Mouse (Mus musculus) hindbrain, postnatal 0 days (tissue): ENCODE measurements around the gene Amer2. TPM values are rescaled to one million over a fixed set of nuclear protein-coding genes. Genes with fewer than 3 reads are reported as not detected.

Source experiments
- ATAC-seq: fragments of 200-750 bp; cut with Nextera tagmentation; 2 replicates; pipeline ENCODE4 v1.8.0; 2017; ENCODE audit warnings: mild to moderate bottlenecking, moderate TSS enrichment, moderate library complexity
- DNase-seq: peaks from one replicate; pipeline ENCODE4 v3.0.0-alpha.2; 2015; ENCODE audit warnings: low spot score
- H3K27ac ChIP-seq: fragments of 300-500 bp; sonication (generic); 2 replicates; pipeline ENCODE4 v1.5.1; 2014; ENCODE audit warnings: mild to moderate bottlenecking
- H3K27me3 ChIP-seq: fragments of 300-500 bp; sonication (generic); 2 replicates; pipeline ENCODE4 v1.6.1; 2014; ENCODE audit warnings: low read length, mixed read lengths; ENCODE audit not compliant: insufficient read depth
- H3K36me3 ChIP-seq: fragments of 300-500 bp; sonication (generic); 2 replicates; pipeline ENCODE4 v1.6.1; 2014; ENCODE audit warnings: low read length, mixed read lengths; ENCODE audit not compliant: insufficient read depth
- H3K4me1 ChIP-seq: fragments of 300-500 bp; sonication (generic); 2 replicates; pipeline ENCODE4 v1.6.1; 2014; ENCODE audit warnings: antibody characterized with exemption, low read length, mixed read lengths; ENCODE audit not compliant: insufficient read depth
- H3K4me2 ChIP-seq: fragments of 300-500 bp; sonication (generic); 2 replicates; pipeline ENCODE4 v1.6.1; 2014; ENCODE audit warnings: low read depth, mild to moderate bottlenecking, low read length, moderate library complexity, mixed read lengths
- H3K4me3 ChIP-seq: fragments of 300-500 bp; sonication (generic); 2 replicates; pipeline ENCODE4 v1.5.1; 2014; ENCODE audit warnings: low read length
- H3K9ac ChIP-seq: fragments of 300-500 bp; sonication (generic); replicated peaks from 2 replicates; pipeline ENCODE4 v1.6.1; 2014; ENCODE audit warnings: mild to moderate bottlenecking, low read length, moderate library complexity, mixed read lengths
- H3K9me3 ChIP-seq: fragments of 300-500 bp; sonication (generic); 2 replicates; pipeline ENCODE4 v1.6.1; 2016; ENCODE audit warnings: low read length, mixed read lengths
- CTCF ChIP-seq: IDR thresholded peaks from 2 replicates; pipeline ENCODE4 v1.5.1; 2016; ENCODE audit warnings: antibody characterized with exemption, control low read depth, low read depth
- WGBS: fragments of 180-500 bp; shearing (Covaris S2); extraction: QIAGEN DNeasy Blood & Tissue Kit; methylation state at CpG from one replicate; pipeline ENCODE4 v1.1.7; 2014; 5-methylcytosine and 5-hydroxymethylcytosine counted together
- polyA plus RNA-seq: library from polyadenylated mRNA; unstranded; fragments of >200 nt; fragmentation: Nextera tagmentation; extraction: Ambion mirVana; gene quantifications from 2 replicates; pipeline ENCODE4 v1.2.1, GENCODE M21; 2015
- total RNA-seq: library from RNA; depleted of rRNA; stranded (reverse); fragments of >200 nt; gene quantifications from 2 replicates; pipeline ENCODE4 v1.2.3, GENCODE M21; 2014

Amer2 gene
- total and polyA plus RNA-seq, 2 experiments from 2014 or later, result 21.6 to 27.4 TPM

DNA sequence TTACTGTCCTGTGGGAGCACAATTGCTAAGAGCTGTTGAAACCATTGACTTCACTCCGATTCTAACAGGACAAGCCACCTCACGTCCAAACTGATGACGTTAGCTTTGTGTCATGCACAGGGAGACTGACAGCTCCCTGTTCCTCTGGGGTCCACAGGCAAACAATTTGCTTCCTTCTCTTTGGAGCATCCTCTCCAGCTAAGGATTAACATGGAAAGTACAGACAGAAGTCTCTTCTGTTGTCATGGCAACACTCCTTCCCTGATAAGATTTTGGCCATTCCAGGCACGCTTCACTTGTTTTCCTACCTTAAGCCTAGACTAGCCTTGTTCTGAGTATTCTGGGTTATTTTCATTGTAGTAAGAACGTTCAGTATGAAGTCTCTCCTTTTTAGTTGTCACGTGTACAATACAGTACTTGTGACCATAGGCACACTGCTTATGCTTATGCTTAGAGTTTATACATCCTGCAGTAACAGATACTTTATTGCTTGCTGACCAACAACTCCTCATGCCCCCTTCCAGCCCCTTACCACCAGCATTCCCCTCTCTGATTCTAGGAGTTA lies 12.1 kb downstream of the Amer2 start:
- no peaks in the 10 kb centered on the region for H3K36me3 ChIP-seq

GRCm38 (mm10) chr14:60386591-60387501 lies 13.8 kb downstream of the Amer2 start:
- Histone ChIP-seq H3K9ac (no peak overlapping the region), H3K27ac (no peak overlapping the region), H3K9me3 (no peaks in the 10 kb centered on the region), H3K4me2 (no peak overlapping the region), H3K4me1 (peaks cover 32% of the 10 kb centered on the region), H3K27me3 (no peaks in the 10 kb centered on the region), H3K4me3 (no peak overlapping the region), H3K36me3 (no peaks in the 10 kb centered on the region)
- DNase-seq (no peak), ATAC-seq (no peak)
- TF ChIP-seq CTCF, result no peak
- 75% methylated on average over 6 of the region's 6 CpGs for WGBS

More for the DNA sequence above, 12.1 kb downstream of the Amer2 start:
- TF ChIP-seq CTCF, result no peak
- ATAC-seq (0 out of 2 replicates have a peak, but pooled peaks have one; percentile 24), DNase-seq (peak; percentile 58)
- 29% methylated on average over 6 of the region's 6 CpGs for WGBS
- H3K27me3 ChIP-seq, result no peaks in the 10 kb centered on the region
- H3K27ac ChIP-seq, result no peak overlapping the region
- no peaks in the 10 kb centered on the region for H3K9me3 ChIP-seq
- H3K4me2 ChIP-seq, result peak overlapping the region; percentile 86
- H3K4me1 ChIP-seq, result peaks cover 33% of the 10 kb centered on the region
- H3K9ac ChIP-seq, result no peak overlapping the region
- H3K4me3 ChIP-seq, result 0 out of 2 replicates have a peak overlapping the region, but pooled peaks have one; percentile 4

DNA sequence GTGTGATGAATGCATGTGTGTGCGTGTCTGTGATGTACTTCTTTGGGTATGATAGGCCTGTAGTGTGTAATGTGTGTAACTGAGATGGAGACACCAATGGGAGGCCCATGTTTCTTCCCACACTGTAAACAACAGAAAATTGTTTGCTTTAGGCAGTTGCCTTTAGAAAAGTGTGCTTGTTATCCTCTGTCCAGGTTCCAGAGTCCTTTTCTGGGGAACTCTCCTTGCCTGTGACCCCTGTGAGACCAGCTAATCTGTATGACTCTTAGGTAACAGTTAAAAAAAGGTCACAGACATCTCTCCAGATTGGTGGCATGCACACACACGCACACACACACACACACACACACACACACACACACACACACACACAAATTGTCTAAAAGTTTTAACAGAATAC lies 15.3 kb downstream of the Amer2 start:
- no peaks in the 10 kb centered on the region for H3K9me3 ChIP-seq
- H3K4me3 ChIP-seq, result no peak overlapping the region
- no peak for DNase-seq
- H3K9ac ChIP-seq, result no peak overlapping the region
- H3K4me1 ChIP-seq, result peaks cover 22% of the 10 kb centered on the region
- TF ChIP-seq CTCF, result no peak
- no peaks in the 10 kb centered on the region for H3K36me3 ChIP-seq
- H3K4me2 ChIP-seq, result no peak overlapping the region
- no peak overlapping the region for H3K27ac ChIP-seq
- no peaks in the 10 kb centered on the region for H3K27me3 ChIP-seq
- WGBS, result 97% methylated on average over 2 of the region's 2 CpGs
- no peak for ATAC-seq

DNA sequence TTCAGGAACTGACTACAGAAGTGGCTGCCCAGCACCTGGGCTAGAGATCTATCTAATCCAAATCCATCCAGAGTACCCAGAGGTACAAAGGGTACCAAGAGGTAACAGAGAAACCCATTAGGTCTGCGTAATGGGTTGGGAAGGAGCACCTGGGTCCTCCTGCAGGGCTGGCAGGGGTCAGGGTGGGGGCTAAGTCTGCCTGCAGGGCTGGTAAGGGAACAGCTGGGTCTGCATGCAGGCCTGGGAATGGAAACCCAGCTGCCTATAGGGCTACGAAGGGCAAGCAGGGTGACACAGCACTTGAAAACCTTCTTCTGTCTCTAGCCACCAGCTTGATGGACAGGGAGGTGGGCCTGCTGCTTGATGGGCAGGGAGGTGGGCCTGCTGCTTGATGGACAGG lies 19.1 kb downstream of the Amer2 start:
- no peaks in the 10 kb centered on the region for H3K36me3 ChIP-seq
- H3K9me3 ChIP-seq, result no peaks in the 10 kb centered on the region
- WGBS, result 51% methylated on average over 2 of the region's 2 CpGs
- DNase-seq, result no peak
- H3K4me2 ChIP-seq, result no peak overlapping the region
- TF ChIP-seq CTCF, result no peak
- no peak overlapping the region for H3K9ac ChIP-seq
- ATAC-seq, result no peak
- no peak overlapping the region for H3K27ac ChIP-seq
- no peaks in the 10 kb centered on the region for H3K27me3 ChIP-seq
- no peak overlapping the region for H3K4me3 ChIP-seq
- no peaks in the 10 kb centered on the region for H3K4me1 ChIP-seq

DNA sequence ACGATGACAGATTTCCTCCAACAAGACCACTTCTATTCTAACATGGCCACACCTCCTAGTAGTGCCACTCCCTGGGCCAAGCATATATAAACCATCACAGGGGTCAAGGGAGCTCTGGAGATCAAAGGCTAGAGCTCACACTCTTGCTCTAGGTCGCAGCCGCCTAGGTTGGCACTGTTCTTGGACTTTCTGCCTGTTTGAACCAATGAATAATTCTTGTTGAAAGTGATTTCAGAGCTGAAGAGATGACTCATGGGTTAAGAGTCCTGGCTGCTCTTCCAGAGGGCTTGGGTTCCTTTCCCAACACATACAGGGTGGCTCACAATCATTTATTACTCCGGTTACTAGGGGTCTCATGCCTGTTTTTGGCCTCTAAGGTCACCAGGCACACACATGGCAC lies 24.3 kb downstream of the Amer2 start:
- peaks cover 6% of the 10 kb centered on the region; the same call in 1 of the 2 replicates for H3K4me1 ChIP-seq
- no peak for DNase-seq
- H3K4me2 ChIP-seq, result no peak overlapping the region
- no peak overlapping the region for H3K27ac ChIP-seq
- H3K9ac ChIP-seq, result no peak overlapping the region
- 86% methylated on average over 4 of the region's 4 CpGs for WGBS
- no peaks in the 10 kb centered on the region for H3K27me3 ChIP-seq
- ATAC-seq, result no peak
- H3K4me3 ChIP-seq, result no peak overlapping the region
- no peaks in the 10 kb centered on the region for H3K9me3 ChIP-seq
- TF ChIP-seq CTCF, result no peak
- H3K36me3 ChIP-seq, result no peaks in the 10 kb centered on the region

GRCm38 (mm10) chr14:60398861-60399260 lies 25.8 kb downstream of the Amer2 start:
- no peak for TF ChIP-seq CTCF
- peak; percentile 97 for ATAC-seq
- Histone ChIP-seq H3K27ac (peak overlapping the region; percentile 78), H3K36me3 (no peaks in the 10 kb centered on the region), H3K9me3 (no peaks in the 10 kb centered on the region), H3K27me3 (no peaks in the 10 kb centered on the region), H3K4me3 (no peak overlapping the region), H3K4me2 (no peak overlapping the region), H3K4me1 (peaks cover 10% of the 10 kb centered on the region; the same call in 1 of the 2 replicates), H3K9ac (no peak overlapping the region)
- DNase-seq, result peak; percentile 88
- WGBS, result 11% methylated on average over 7 of the region's 7 CpGs
